Comparison of ENCODE assay signal across 31 mouse cellular contexts in the genomic region with DNA sequence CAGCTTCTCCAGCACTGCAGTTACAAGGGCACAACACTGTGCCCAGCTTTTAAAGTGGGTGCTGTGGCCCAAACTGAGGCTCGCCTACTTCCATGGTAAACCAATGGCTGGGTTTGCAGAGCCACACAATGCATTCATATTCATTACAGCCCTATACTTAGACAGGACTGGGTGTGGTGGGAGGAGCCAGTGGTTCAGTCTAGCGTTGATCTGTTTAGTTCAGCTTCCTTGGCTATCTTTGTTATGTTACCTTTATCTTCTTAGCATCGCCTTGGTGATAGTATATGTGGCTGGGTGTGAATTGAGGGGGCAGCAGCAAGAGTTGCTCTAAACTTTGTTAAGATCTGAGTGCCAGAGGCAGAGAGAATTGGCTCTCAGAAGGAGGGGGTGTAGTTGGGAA.
DNase-seq lines count a peak whose midpoint lies in the region; ATAC-seq and TF ChIP-seq lines count a peak whose summit lies in the region.
"Had no signal": no experiment of that assay in that cellular context is flagged by ENCODE, and none has a peak within 500 bp of the region (broad histone marks: within the 10 kb centered on the region; RNA-seq: fewer than 3 reads in every experiment).

No protein-coding gene starts in this region.

- H3K4me3 ChIP-seq in lung, embryonic 16.5 days (ENCODE audit: low read length): no peak overlapping the region
- no peak overlapping the region for H3K4me3 ChIP-seq in lung, postnatal 0 days (ENCODE audit: low read depth, low read length)
- no peak overlapping the region for H3K4me3 ChIP-seq in forebrain, embryonic 13.5 days
- H3K4me3 ChIP-seq: erythroblast, embryonic 14.5 days; forebrain, embryonic 12.5 days; hindbrain, embryonic 13.5 days; layer of hippocampus, adult 2 months; left cerebral cortex, adult 2 months; limb, embryonic 12.5 days; midbrain, embryonic 12.5 days; neural tube, embryonic 13.5 days; stomach, embryonic 15.5 days had no signal

- DNase-seq in frontal cortex, postnatal 36 days (ENCODE audit: low spot score in 2 of 2): peak; percentile 2 to 17
- no peak for DNase-seq in frontal cortex, postnatal 10 days (ENCODE audit: low spot score in 2 of 2)
- no peak for DNase-seq in lung, postnatal 0 days (ENCODE audit: low spot score)
- peak; percentile 26 to 47 for DNase-seq in B cell, adult 2 months
- DNase-seq in yolk sac, embryonic 10.5 days (ENCODE audit: low spot score): no peak
- DNase-seq: adrenal gland, adult 2 months; adrenal gland, postnatal 36 days; cerebellum, adult 18-20 months; cerebellum, postnatal 10 days; gastrocnemius, postnatal 25 days; heart, adult 18-20 months; heart, postnatal 4 days; kidney, adult 9 months; kidney, postnatal 14 days; right cerebral cortex, postnatal 4 days; thymus, postnatal 14 days had no signal

- no peaks in the 10 kb centered on the region for H3K4me1 ChIP-seq in lung, embryonic 16.5 days (replicated peaks; ENCODE audit: control insufficient read depth, insufficient read depth, low read length)
- H3K4me1 ChIP-seq in lung, postnatal 0 days (ENCODE audit: insufficient read depth, low read depth, low read length): no peaks in the 10 kb centered on the region
- H3K4me1 ChIP-seq in forebrain, embryonic 13.5 days: no peaks in the 10 kb centered on the region
- H3K4me1 ChIP-seq: forebrain, embryonic 12.5 days; hindbrain, embryonic 13.5 days; limb, embryonic 12.5 days; midbrain, embryonic 12.5 days; neural tube, embryonic 13.5 days had no signal

- H3K27me3 ChIP-seq in lung, embryonic 16.5 days (ENCODE audit: control insufficient read depth, insufficient read depth, low read depth, low read length): no peaks in the 10 kb centered on the region
- H3K27me3 ChIP-seq in lung, postnatal 0 days (replicated peaks; ENCODE audit: insufficient read depth, low read length): no peaks in the 10 kb centered on the region
- no peaks in the 10 kb centered on the region for H3K27me3 ChIP-seq in forebrain, embryonic 13.5 days
- H3K27me3 ChIP-seq: CH12.LX; forebrain, embryonic 12.5 days; hindbrain, embryonic 13.5 days; limb, embryonic 12.5 days; midbrain, embryonic 12.5 days; neural tube, embryonic 13.5 days; stomach, embryonic 15.5 days had no signal

- peak; percentile 52; the same call in 1 of the 2 replicates for ATAC-seq in lung, embryonic 16.5 days (ENCODE audit: low read depth)
- no peak for ATAC-seq in lung, postnatal 0 days
- peak; percentile 32 for ATAC-seq in inflammation-experienced regulatory T-cells, adult 6 months
- ATAC-seq in forebrain, embryonic 13.5 days: no peak
- ATAC-seq: activated CD4-positive, CD25-positive, alpha-beta regulatory T cell, adult 4 months had no signal

- no peaks in the 10 kb centered on the region for H3K36me3 ChIP-seq in lung, embryonic 16.5 days (ENCODE audit: control insufficient read depth, insufficient read depth, low read length)
- no peaks in the 10 kb centered on the region for H3K36me3 ChIP-seq in lung, postnatal 0 days (ENCODE audit: insufficient read depth, low read length)
- H3K36me3 ChIP-seq in forebrain, embryonic 13.5 days (ENCODE audit: poor library complexity, severe bottlenecking): no peaks in the 10 kb centered on the region
- H3K36me3 ChIP-seq: forebrain, embryonic 12.5 days; hindbrain, embryonic 13.5 days; limb, embryonic 12.5 days; midbrain, embryonic 12.5 days; neural tube, embryonic 13.5 days; stomach, embryonic 15.5 days had no signal

- no peak overlapping the region for H3K9ac ChIP-seq in lung, embryonic 16.5 days (ENCODE audit: low read length)
- H3K9ac ChIP-seq in lung, postnatal 0 days (replicated peaks; ENCODE audit: low read depth): no peak overlapping the region
- no peak overlapping the region for H3K9ac ChIP-seq in forebrain, embryonic 13.5 days
- H3K9ac ChIP-seq: forebrain, embryonic 12.5 days; hindbrain, embryonic 13.5 days; limb, embryonic 12.5 days; midbrain, embryonic 12.5 days; neural tube, embryonic 13.5 days; stomach, embryonic 15.5 days had no signal

- H3K27ac ChIP-seq in lung, embryonic 16.5 days (ENCODE audit: low read length): no peak overlapping the region
- no peak overlapping the region for H3K27ac ChIP-seq in lung, postnatal 0 days (ENCODE audit: low read length)
- no peak overlapping the region for H3K27ac ChIP-seq in forebrain, embryonic 13.5 days
- H3K27ac ChIP-seq: forebrain, embryonic 12.5 days; hindbrain, embryonic 13.5 days; layer of hippocampus, adult 2 months; left cerebral cortex, adult 2 months; limb, embryonic 12.5 days; midbrain, embryonic 12.5 days; neural tube, embryonic 13.5 days; stomach, embryonic 15.5 days had no signal

- 46% methylated on average over 3 of the region's 3 CpGs for WGBS in lung, embryonic 16.5 days
- 44% methylated on average over 3 of the region's 3 CpGs for WGBS in lung, postnatal 0 days
- WGBS in forebrain, embryonic 13.5 days: 74% methylated on average over 3 of the region's 3 CpGs

- H3K9me3 ChIP-seq in lung, embryonic 16.5 days (ENCODE audit: control insufficient read depth, low read length): no peaks in the 10 kb centered on the region
- H3K9me3 ChIP-seq in lung, postnatal 0 days (ENCODE audit: low read length): no peaks in the 10 kb centered on the region
- H3K9me3 ChIP-seq in forebrain, embryonic 13.5 days (replicated peaks): no peaks in the 10 kb centered on the region
- H3K9me3 ChIP-seq: forebrain, embryonic 12.5 days; hindbrain, embryonic 13.5 days; limb, embryonic 12.5 days; midbrain, embryonic 12.5 days; neural tube, embryonic 13.5 days; stomach, embryonic 15.5 days had no signal

- TF ChIP-seq EP300 in lung, postnatal 0 days (IDR thresholded peaks at IDR 0.05): no peak

- no peak overlapping the region for H3K4me2 ChIP-seq in lung, embryonic 16.5 days (ENCODE audit: low read depth, low read length)
- no peak overlapping the region for H3K4me2 ChIP-seq in lung, postnatal 0 days (replicated peaks; ENCODE audit: low read depth, low read length)
- H3K4me2 ChIP-seq in forebrain, embryonic 13.5 days: no peak overlapping the region
- H3K4me2 ChIP-seq: forebrain, embryonic 12.5 days; heart, embryonic 11.5 days; hindbrain, embryonic 13.5 days; limb, embryonic 12.5 days; midbrain, embryonic 12.5 days; neural tube, embryonic 13.5 days; stomach, embryonic 15.5 days had no signal

- no peak for TF ChIP-seq CTCF in lung, postnatal 0 days (IDR thresholded peaks at IDR 0.05)

Comparison
In these comparisons a context has a peak if more than half of its experiments do, and no peak if none do; other contexts are left out.
1. DNase-seq: peak in frontal cortex, postnatal 36 days (2 of 2) and B cell, adult 2 months (2 of 2); none in frontal cortex, postnatal 10 days (0 of 2), lung, postnatal 0 days (single experiment) and yolk sac, embryonic 10.5 days (single experiment).
2. ATAC-seq: peak in lung, embryonic 16.5 days (single experiment) and inflammation-experienced regulatory T-cells, adult 6 months (single experiment); none in lung, postnatal 0 days (single experiment) and forebrain, embryonic 13.5 days (single experiment).